Mouse (Mus musculus): ENCODE measurements around the gene Slc22a16.

DNA sequence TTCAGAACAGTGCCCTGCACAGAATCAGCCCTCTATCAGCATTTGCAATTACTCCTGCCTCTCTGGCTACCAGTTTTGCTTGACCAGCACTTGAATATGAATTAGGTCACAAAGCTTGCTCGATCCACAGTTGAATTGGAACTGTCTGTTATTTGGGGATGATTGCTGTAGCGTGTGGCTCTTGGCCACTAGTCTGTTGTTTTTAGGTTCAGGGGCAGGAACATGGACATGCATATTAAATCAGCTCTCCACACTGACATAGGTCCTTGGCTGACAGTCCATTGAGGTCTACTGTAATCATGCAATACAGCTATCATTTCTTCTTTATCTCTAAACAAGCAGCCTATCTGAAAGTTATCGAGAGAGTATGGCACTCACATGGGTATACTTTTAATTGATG, 62.0 kb downstream of the Slc22a16 start:
- TF ChIP-seq CTCF (IDR thresholded peaks at IDR 0.05; ENCODE audit: control insufficient read depth, insufficient read depth, low read length) (no peak), POLR2A (IDR thresholded peaks at IDR 0.05; ENCODE audit: borderline replicate concordance, control insufficient read depth, low read depth, low read length) (no peak)

Data from bone marrow, adult 2 months (tissue).